In genomic region chr5:65536751-65537419, GRCm38 (mm10) we compare ENCODE assay signal across 8 mouse cellular contexts. TPM values are rescaled to one million over a fixed set of nuclear protein-coding genes. Genes with fewer than 3 reads are reported as not detected.
DNase-seq lines count a peak whose midpoint lies in the region; ATAC-seq lines count a peak whose summit lies in the region.

Gene Smim14, minus strand, starts transcription at chr5:65537184.
Gene Ube2k, plus strand, starts transcription at chr5:65537233.

- H3K4me1 ChIP-seq in hindbrain, embryonic 12.5 days, result peaks cover 12% of the 10 kb centered on the region

- peak; percentile 97 for DNase-seq in Muller cell, postnatal 12 days (ENCODE audit: inconsistent ontology term)
- DNase-seq in cerebellum, adult 9-11 months, result peak; percentile 94
- DNase-seq in frontal cortex, postnatal 10 days (ENCODE audit: low spot score in 2 of 2), result peak; percentile 89 to 93
- peak; percentile 93 to 96 for DNase-seq in layer of hippocampus, postnatal 14 days (ENCODE audit: low spot score in 2 of 2)
- peak; percentile 94 for DNase-seq in lung, postnatal 14 days
- peak; percentile 83 for DNase-seq in retina, adult 2 months (ENCODE audit: low read depth, low spot score)
- peak; percentile 94 to 96 for DNase-seq in thymus, postnatal 36 days

- peak; percentile 96 for ATAC-seq in hindbrain, embryonic 12.5 days (ENCODE audit: low FRiP score)

- peak within 1 kb of the TSS; percentile 95 for H3K4me3 ChIP-seq in hindbrain, embryonic 12.5 days

- peak within 1 kb of the TSS; percentile 58 for H3K4me2 ChIP-seq in hindbrain, embryonic 12.5 days (replicated peaks)

- WGBS in hindbrain, embryonic 12.5 days, result 0% methylated on average over 66 of the region's 66 CpGs

- H3K27me3 ChIP-seq in hindbrain, embryonic 12.5 days, result no peaks in the 10 kb centered on the region

- H3K36me3 ChIP-seq in hindbrain, embryonic 12.5 days, result no peaks in the 10 kb centered on the region

- peak within 1 kb of the TSS; percentile 100 for H3K27ac ChIP-seq in hindbrain, embryonic 12.5 days

- no peaks in the 10 kb centered on the region for H3K9me3 ChIP-seq in hindbrain, embryonic 12.5 days (replicated peaks)

- peak within 1 kb of the TSS; percentile 97 for H3K9ac ChIP-seq in hindbrain, embryonic 12.5 days

RNA-seq across cellular contexts. Expression of gene Smim14, which starts in this region (rescaled TPM):
- polyA plus RNA-seq in hindbrain, embryonic 12.5 days (2016; fragmentation: Nextera tagmentation; extraction: Ambion mirVana), result 154 and 157 TPM in 2 replicates
- 100 to 1,000 TPM; 150 to 155 TPM for total RNA-seq in layer of hippocampus, postnatal 14 days (2021)

RNA-seq across cellular contexts. Expression of gene Ube2k, which starts in this region (rescaled TPM):
- polyA plus RNA-seq in hindbrain, embryonic 12.5 days (2016; fragmentation: Nextera tagmentation; extraction: Ambion mirVana), result 192 and 193 TPM in 2 replicates
- total RNA-seq in layer of hippocampus, postnatal 14 days (2021), result 100 to 1,000 TPM; 130 to 137 TPM

Comparison
In these comparisons a context has a peak if more than half of its experiments do, and no peak if none do; other contexts are left out.
1. Peak in every context shown above with its lines: DNase-seq, ATAC-seq, H3K4me3 ChIP-seq and H3K27ac ChIP-seq.